Mouse (Mus musculus) liver, embryonic 14.5 days (tissue): Measurements from ENCODE around the gene Ifnb1.

ENCODE experiments used
- CTCF ChIP-seq: IDR thresholded peaks from 2 replicates; pipeline ENCODE4 v1.5.1; 2016; ENCODE audit warnings: antibody characterized with exemption, low read depth, control low read depth
- EP300 ChIP-seq: IDR thresholded peaks from 2 replicates; pipeline ENCODE4 v1.6.1; 2016; ENCODE audit warnings: antibody characterized with exemption, low read depth

- no peak for TF ChIP-seq CTCF
- TF ChIP-seq EP300 = no peak
Observed at GRCm38 (mm10) chr4:88488107-88488506, 34.5 kb downstream of the Ifnb1 start.
